Mouse (Mus musculus) bone marrow, adult 2 months (tissue): ENCODE measurements around the gene Arhgap30.

ENCODE experiments used
- CTCF ChIP-seq: fragments of 200-500 bp; IDR thresholded peaks from 2 replicates; pipeline ENCODE4 v1.5.1; 2011; ENCODE audit warnings: low read length, control low read depth; ENCODE audit not compliant: control insufficient read depth, insufficient read depth
- POLR2A ChIP-seq: fragments of 200-500 bp; IDR thresholded peaks from 2 replicates; pipeline ENCODE4 v1.6.1; 2011; ENCODE audit warnings: low read depth, mild to moderate bottlenecking, control low read depth, low read length, borderline replicate concordance; ENCODE audit not compliant: control insufficient read depth

DNA sequence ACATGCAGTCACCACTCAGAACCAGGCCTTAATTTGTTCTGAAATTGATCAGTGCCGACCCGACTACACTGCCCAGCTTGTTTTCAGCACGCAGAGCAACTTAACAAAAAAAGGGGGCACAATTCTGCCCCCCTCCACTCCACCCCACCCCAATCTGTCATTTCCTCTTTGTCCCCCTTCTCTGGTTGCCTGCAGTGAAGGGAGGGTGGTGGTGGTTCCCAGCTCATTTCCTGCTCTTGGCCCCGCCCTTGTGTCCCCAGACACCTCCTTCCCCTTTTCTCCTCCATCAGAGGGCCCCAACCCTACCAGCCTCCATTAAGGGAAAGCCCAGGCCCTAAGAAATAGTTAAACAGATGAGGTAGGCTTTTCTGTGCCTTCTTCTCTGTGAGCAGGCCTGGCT is 1.3 kb downstream of the Arhgap30 start:
- TF ChIP-seq POLR2A, result no peak
- no peak for TF ChIP-seq CTCF
